Mouse (Mus musculus) left cerebral cortex, postnatal 36 days (tissue): ENCODE data around the gene Ano6. TPM values are rescaled to one million over a fixed set of nuclear protein-coding genes. Genes with fewer than 3 reads are reported as not detected.

ENCODE experiments used
- DNase-seq, 2 experiments: peaks; one replicate each; pipeline ENCODE4 v3.0.0; 2021 to 2022; ENCODE audit warnings: low spot score in 2 of 2, mixed read lengths in 1 of 2
- intact Hi-C: fragments of 180-260 bp; cut with DNase I; formaldehyde crosslinking; loops from one replicate; pipeline ENCODE4 v1.15.1; 2025
- total RNA-seq, 2 experiments: library from RNA; stranded (reverse); gene quantifications; 2 replicates each; pipeline ENCODE4 v1.2.3; 2021

The Ano6 gene
- total RNA-seq, 2 experiments from 2014 or later, result 17.9 to 22.9 TPM

- intact Hi-C loops, result loop anchor here (10.0 kb wide), 1 partner anchor 180 kb away; no protein-coding TSS in a partner anchor
- DNase-seq, result no peak
These were observed 25.4 kb upstream of the Ano6 start for GRCm38 (mm10) chr15:95765271-95765670.

DNA sequence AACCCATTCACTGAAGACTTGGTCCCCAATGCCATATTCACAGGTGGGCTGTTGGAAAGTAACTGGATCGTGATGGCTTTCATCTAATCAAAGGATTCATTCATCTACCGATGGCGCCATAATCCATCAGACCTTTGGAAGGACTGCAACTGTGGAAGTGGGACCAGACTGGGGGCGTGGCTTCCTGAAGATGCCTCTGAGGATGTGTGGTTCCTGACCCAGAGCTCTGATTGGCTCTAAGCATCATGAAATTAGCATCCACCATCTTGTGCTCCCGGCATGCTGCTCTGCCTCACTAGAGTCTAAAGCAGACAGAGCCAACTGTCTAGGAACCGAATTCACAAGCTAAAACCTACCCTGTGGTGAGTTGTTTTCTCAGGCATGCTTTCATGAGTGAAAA, 24.7 kb upstream of the Ano6 start:
- intact Hi-C loops, result loop anchor here (10.0 kb wide), 1 partner anchor 179 kb away; no protein-coding TSS in a partner anchor
- no peak for DNase-seq

GRCm38 (mm10) chr15:95767825-95768224, 22.8 kb upstream of the Ano6 start:
- intact Hi-C loops, result loop anchor here (10.0 kb wide), 1 partner anchor 177 kb away; no protein-coding TSS in a partner anchor
- no peak for DNase-seq

DNA sequence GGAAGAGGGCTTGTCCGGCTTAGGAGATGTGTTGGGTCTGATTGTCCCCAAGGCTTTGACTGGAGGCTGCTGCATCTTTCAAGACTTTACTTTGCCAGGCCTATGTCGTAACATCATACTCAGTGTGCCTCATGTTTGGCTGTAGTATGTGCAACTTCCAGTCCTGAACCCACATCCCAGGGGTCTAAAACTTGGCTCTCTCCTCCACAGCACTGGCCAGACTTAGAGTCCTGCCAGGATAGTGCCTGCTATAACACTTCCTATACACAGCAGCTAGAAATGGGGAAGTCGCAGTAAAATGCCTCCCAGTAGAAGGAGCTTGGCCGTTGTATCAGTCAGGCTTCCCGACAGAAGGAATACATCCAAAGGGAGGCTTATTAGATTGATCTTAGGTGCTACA, 21.9 kb upstream of the Ano6 start:
- DNase-seq, result no peak
- intact Hi-C loops, result loop anchor here (10.0 kb wide), 1 partner anchor 176 kb away; no protein-coding TSS in a partner anchor

DNA sequence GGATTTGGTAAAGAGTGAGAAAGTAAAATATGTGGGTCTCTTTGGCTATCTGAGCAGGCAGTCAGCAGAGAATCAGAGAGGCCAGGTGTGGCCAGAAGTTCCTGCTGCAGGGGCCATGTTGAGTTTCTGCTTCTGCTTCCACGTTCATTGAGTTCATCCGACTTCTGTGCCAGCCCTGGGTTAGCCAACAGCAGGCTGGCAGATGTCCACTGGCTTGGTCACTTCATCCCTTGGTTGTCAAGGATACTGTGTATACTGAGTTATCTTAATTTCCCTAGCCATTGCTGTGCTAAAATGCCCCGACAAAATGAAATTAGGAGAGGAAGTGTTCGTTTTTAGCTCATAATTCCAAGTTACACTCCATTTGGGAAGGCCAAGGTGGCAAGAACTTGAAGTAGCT, 21.1 kb upstream of the Ano6 start:
- intact Hi-C loops, result loop anchor here (10.0 kb wide), 1 partner anchor 175 kb away; no protein-coding TSS in a partner anchor

DNA sequence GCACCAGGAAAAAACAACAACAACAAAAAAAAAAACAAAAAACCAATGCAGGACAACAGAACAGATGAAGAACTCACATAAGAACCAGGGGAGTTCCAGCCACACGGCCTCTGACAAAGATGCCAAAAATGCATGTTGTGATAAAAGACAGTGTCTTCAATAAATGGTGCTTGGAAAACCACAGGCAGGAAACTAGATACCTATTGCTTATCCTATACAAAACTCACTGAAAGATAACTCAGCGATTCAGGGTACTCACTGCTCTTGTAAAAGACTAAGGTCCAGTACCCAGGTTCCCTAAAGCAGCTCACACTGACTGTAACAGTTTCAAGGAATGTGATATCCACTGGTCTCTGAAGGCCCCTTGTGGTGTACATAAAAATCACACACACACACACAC, 20.3 kb upstream of the Ano6 start:
- intact Hi-C loops, result no loop called here
- DNase-seq, result no peak

More for the DNA sequence above, 21.1 kb upstream of the Ano6 start:
- no peak for DNase-seq

DNA sequence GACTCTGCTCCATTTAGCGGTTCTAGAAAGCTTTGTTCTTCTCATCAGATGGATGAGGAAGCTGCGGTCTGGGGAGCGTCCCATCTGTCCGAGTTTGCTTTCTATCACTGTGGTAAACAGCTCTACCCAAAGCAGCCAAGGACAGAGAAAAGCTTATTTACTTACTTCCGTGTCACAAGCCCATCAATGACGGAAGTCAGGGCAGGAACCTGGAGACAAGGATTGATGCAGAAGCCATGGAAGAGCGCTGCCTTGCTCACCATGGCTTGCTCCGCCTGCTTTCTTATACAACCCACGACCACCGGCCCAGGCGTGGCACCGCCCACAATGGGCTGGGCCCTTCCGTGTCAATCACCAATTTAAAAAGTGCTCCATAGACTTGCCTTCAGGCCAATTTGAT, 18.3 kb upstream of the Ano6 start:
- no peak for DNase-seq
- intact Hi-C loops, result no loop called here

DNA sequence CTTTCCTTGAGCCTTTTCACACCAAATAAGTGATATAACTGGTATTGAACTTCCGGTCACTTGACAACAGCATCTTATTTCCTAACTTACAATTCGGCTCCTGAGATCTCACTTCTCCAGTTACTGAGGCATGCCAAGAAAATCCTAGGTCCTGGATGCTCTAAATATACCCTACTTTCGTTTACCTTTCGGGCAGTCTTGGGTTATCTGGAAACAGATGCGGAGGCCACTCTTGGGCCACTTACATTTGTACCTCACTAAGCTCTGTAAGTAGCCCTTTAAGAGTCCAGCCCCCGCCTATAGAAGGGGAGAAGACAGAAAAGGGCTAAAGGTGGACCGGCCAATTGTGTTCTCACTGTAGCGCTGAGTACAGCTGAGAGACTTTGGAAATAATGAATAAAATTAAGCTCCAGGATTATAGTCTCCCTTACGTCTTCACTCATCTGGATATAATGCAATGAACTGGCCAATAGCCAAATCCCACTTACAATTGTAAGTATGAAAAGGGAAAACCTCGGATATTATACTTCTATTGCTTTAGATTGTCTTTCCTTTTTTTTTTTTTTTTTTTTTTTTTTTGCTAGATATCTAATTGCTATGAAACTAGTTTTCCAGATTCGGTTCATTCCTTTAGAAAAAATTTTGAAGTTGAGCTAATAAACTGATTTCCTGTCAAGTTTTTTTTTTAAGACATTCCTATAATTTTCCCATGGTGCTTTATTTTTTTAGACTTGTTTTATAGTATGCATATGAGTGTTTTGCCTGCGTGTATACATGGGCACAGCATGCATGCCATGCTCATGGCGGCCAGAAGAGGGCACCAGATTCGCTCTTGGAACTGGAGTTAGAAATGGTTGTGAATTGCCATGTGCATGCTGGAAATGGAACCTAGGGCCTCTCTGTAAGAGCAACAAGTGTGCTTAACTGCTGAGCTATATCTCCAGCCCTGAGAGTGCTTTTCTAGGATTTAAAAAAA, 17.5 kb upstream of the Ano6 start:
- intact Hi-C loops, result no loop called here
- DNase-seq, result peak in 1 of 2 experiments; percentile 31

DNA sequence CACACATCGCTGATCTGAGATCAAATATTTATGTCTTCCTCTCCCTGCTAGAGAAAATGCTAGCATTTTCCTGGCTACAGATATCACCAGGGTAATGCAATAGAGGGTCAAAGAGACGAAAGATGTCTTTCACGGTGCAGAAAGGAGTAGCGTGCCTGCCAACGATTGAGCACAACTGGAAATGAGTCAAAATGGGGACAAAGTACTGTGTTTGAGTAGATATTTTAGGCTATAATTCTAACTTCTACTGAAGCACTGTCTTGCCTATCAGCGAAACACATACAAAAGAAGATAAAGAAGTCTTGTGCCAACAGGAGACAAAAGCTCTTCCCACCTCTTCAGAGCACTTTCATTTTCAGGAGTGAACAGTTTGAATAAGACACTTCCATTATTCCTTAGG, 16.4 kb upstream of the Ano6 start:
- DNase-seq, result no peak
- intact Hi-C loops, result no loop called here

DNA sequence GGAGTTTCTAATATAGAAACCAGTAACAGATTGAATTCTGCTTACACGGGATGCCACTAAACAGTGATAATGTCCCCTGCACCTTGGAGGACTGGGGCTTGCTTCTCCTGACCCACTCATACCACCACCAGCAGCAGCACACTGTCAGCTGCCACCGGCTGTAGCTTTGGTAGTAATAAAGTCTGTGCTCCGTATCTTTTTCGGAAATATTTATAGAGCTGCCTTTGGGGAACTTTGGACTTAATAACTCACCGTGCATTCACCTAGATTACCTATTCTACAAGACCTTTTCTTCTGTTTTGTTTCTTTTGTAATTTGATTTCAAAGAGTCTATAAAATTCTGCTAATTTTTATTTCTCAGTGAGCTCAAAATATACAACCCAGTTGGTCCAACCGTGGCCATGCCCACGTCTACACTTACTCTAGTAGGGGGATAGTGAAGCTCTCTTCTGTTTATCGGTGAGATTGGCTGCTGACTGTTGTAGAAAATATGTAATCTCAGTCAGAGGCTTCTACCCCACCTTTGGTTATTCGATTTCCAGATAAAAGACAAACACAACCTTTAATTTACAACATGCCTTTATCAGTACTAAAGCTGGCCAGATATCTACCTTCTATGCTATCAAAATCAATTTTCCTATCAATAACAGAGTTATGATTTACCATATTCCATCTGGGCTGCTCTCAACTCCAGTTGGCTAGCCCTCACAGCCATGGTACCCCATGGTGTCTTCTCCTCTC, 15.8 kb upstream of the Ano6 start:
- no peak for DNase-seq
- intact Hi-C loops, result no loop called here

GRCm38 (mm10) chr15:95777743-95778142, 12.9 kb upstream of the Ano6 start:
- intact Hi-C loops, result no loop called here

DNA sequence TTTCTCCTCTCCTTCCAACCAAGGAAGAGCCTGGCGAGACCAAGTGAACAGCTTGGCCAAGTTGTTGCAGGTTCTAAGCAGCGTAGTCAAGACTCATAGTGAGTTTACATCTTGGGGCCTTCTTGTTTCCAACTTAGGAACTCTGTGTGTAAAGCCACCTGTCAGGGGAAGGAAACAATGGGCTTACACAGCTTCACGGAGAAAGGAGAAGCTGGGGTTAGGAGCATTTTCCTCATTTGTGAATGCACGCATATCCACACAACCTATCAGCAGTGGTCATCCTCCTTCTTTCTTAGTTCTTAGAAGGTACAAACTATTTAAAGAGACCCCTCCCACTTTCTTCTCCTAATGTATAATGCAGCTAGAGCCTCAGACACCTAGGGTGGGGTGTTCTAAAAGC, 11.9 kb upstream of the Ano6 start:
- DNase-seq, result no peak
- intact Hi-C loops, result no loop called here

More at GRCm38 (mm10) chr15:95777743-95778142, 12.9 kb upstream of the Ano6 start:
- DNase-seq, result no peak

DNA sequence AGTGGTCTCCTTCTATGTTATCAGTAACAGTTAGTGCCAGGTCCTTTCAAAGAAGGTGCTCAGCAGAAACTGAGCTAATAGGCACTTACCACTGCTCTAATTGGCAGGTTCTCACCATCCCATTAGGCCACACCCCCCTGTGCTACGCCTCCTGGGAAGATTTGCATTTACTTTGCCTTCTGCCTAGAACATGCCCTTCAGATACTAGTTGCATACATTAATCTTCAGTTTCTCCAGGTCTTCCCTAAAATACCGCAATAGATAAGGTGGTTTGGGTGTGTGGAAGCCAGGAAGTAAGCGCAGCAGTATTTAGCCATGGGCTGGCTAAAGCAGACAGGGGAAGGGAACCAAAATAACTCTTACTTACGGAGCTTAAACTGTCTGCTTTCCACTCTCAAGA, 4.0 kb upstream of the Ano6 start:
- no peak for DNase-seq
- intact Hi-C loops, result no loop called here

DNA sequence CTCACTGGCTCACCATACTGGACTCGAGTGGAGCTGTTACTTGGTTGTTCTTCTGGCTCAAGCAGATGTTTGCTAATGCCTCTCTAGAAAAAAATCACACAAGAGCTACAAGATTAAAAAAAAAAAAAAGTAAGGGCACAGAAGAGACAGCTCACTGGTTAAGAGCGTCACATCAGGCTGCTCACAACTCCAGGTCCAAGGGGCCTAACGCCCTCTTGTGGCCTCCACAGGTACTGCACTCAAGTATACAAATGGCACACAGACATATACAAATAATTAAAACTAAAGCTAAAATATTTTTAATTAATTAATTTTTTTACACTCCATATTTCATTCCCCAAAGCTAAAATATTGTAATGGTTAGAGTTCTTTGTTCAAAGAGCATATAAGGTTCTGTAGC, 3.1 kb upstream of the Ano6 start:
- no peak for DNase-seq
- intact Hi-C loops, result no loop called here

- DNase-seq, result no peak
- intact Hi-C loops, result loop anchor here (2.0 to 10.0 kb wide), 3 partner anchors 97 to 495 kb away; no protein-coding TSS in a partner anchor
These were observed 798 bp upstream of the Ano6 start for GRCm38 (mm10) chr15:95789562-95790528.

GRCm38 (mm10) chr15:95791141-95791791, 623 bp downstream of the Ano6 start:
- intact Hi-C loops, result loop anchor here (2.0 to 10.0 kb wide), 3 partner anchors 96 to 494 kb away; no protein-coding TSS in a partner anchor
- DNase-seq, result no peak

GRCm38 (mm10) chr15:95791855-95792254, 1.2 kb downstream of the Ano6 start:
- no peak for DNase-seq
- intact Hi-C loops, result loop anchor here (2.0 to 10.0 kb wide), 3 partner anchors 95 to 493 kb away; no protein-coding TSS in a partner anchor
